Mouse (Mus musculus): ENCODE results near the gene Slc35e2. TPM values are rescaled to one million over a fixed set of nuclear protein-coding genes. Genes with fewer than 3 reads are reported as not detected.
"Not testable (repeated sequence)": the region's sequence is repeated elsewhere in the genome, so short reads cannot be mapped to it uniquely, and the experiment has no call there.

The Slc35e2 gene
- total and polyA plus RNA-seq, 2 experiments from 2014 or later = 13.2 to 77.2 TPM

GRCm38 (mm10) chr4:155568170-155568569 lies 33.0 kb upstream of the Slc35e2 start:
- Histone ChIP-seq H3K4me1 (ENCODE audit: insufficient read depth, low read length) (peaks cover 9% of the 10 kb centered on the region; the same call in 1 of the 2 replicates), H3K9ac (replicated peaks; ENCODE audit: low read length) (no peak overlapping the region), H3K9me3 (ENCODE audit: low read length) (no peaks in the 10 kb centered on the region), H3K27me3 (ENCODE audit: insufficient read depth, low read length) (no peaks in the 10 kb centered on the region), H3K27ac (no peak overlapping the region), H3K4me2 (ENCODE audit: low read depth, low read length) (no peak overlapping the region), H3K4me3 (ENCODE audit: low read length) (no peak overlapping the region), H3K36me3 (ENCODE audit: insufficient read depth, low read length) (no peaks in the 10 kb centered on the region)
- peak; percentile 64 for DNase-seq (ENCODE audit: low spot score)
- TF ChIP-seq CTCF (IDR thresholded peaks at IDR 0.05; ENCODE audit: low read depth) = peak; percentile 81
- WGBS = 34% methylated on average over 2 of the region's 2 CpGs
- no peak for ATAC-seq

DNA sequence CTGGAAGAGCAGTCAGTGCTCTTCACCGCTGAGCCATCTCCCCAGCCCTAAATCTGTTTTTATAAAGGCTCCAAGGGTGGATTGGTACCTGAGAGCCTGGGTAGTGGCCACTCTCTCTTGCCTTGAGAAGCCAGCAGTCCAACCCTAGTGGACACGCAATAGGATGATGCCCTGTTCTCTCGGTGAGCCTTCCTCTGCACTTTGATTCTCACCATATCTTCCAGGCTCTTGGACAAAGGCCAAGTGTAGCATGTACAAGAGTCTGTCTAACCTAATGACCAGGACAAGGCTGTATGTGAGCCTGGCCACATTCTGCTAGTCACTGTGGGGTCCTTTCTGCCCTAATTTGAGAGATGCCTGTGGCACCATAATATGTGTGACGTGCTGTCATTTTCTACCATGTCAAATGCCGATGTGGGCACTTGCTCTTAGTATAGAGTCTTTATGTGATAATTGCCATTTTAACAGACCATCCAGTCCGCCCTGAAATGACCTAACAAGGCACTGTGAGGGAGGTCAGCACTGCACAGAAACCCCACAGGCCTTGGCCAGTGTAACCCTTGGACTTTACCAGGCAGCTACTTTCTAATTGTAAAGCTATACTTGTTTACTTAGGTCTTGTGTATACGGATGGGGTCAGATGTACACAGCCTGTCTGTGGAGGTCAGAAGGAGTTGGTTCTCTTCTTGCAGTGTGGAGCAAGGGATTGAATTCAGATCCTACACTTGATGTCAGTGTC lies 32.4 kb upstream of the Slc35e2 start:
- no peak for DNase-seq (ENCODE audit: low spot score)
- H3K9ac ChIP-seq (replicated peaks; ENCODE audit: low read length) = no peak overlapping the region

GRCm38 (mm10) chr4:155569818-155570217 lies 31.4 kb upstream of the Slc35e2 start:
- Histone ChIP-seq H3K4me2 (ENCODE audit: low read depth, low read length) (no peak overlapping the region), H3K27ac (no peak overlapping the region), H3K36me3 (ENCODE audit: insufficient read depth, low read length) (no peaks in the 10 kb centered on the region), H3K9ac (replicated peaks; ENCODE audit: low read length) (no peak overlapping the region), H3K4me3 (ENCODE audit: low read length) (no peak overlapping the region), H3K27me3 (ENCODE audit: insufficient read depth, low read length) (no peaks in the 10 kb centered on the region), H3K9me3 (ENCODE audit: low read length) (no peaks in the 10 kb centered on the region), H3K4me1 (ENCODE audit: insufficient read depth, low read length) (peaks cover 6% of the 10 kb centered on the region; the same call in 1 of the 2 replicates)
- 93% methylated on average over 6 of the region's 6 CpGs for WGBS
- ATAC-seq (no peak), DNase-seq (ENCODE audit: low spot score) (no peak)
- no peak for TF ChIP-seq CTCF (IDR thresholded peaks at IDR 0.05; ENCODE audit: low read depth)

More for the DNA sequence above, 32.4 kb upstream of the Slc35e2 start:
- no peaks in the 10 kb centered on the region for H3K36me3 ChIP-seq (ENCODE audit: insufficient read depth, low read length)
- H3K27me3 ChIP-seq (ENCODE audit: insufficient read depth, low read length) = no peaks in the 10 kb centered on the region
- no peak for TF ChIP-seq CTCF (IDR thresholded peaks at IDR 0.05; ENCODE audit: low read depth)
- WGBS = 94% methylated on average over 7 of the region's 7 CpGs
- no peak overlapping the region for H3K4me2 ChIP-seq (ENCODE audit: low read depth, low read length)
- H3K9me3 ChIP-seq (ENCODE audit: low read length) = no peaks in the 10 kb centered on the region
- H3K4me1 ChIP-seq (ENCODE audit: insufficient read depth, low read length) = peaks cover 9% of the 10 kb centered on the region; the same call in 1 of the 2 replicates
- no peak for ATAC-seq
- H3K27ac ChIP-seq = no peak overlapping the region
- H3K4me3 ChIP-seq (ENCODE audit: low read length) = no peak overlapping the region

DNA sequence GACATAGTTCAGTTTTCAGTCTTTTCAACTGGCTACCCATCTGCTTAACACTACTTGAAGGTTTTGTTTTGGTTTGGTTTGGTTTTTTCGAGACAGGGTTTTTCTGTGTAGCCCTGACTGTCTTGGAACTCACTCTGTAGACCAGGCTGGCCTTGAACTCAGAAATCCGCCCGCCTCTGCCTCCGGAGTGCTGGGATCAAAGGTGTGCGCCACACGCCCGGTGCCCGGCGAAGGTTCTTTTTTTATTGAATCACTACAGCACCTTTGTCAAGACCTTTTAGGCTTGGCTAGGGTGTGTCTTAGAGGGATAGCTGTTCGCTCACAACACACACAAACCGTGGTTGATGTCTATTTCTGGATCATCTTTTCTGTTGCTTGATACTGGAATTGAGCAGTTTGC lies 30.9 kb upstream of the Slc35e2 start:
- H3K36me3 ChIP-seq (ENCODE audit: insufficient read depth, low read length); DNase-seq (ENCODE audit: low spot score); H3K27me3 ChIP-seq (ENCODE audit: insufficient read depth, low read length); H3K4me3 ChIP-seq (ENCODE audit: low read length); H3K9me3 ChIP-seq (ENCODE audit: low read length); H3K4me1 ChIP-seq (ENCODE audit: insufficient read depth, low read length); H3K9ac ChIP-seq (replicated peaks; ENCODE audit: low read length); H3K4me2 ChIP-seq (ENCODE audit: low read depth, low read length); H3K27ac ChIP-seq; ATAC-seq: not testable (repeated sequence)
- WGBS = 96% methylated on average over 11 of the region's 11 CpGs

GRCm38 (mm10) chr4:155571442-155571841 lies 29.8 kb upstream of the Slc35e2 start:
- Histone ChIP-seq H3K9me3 (ENCODE audit: low read length) (no peaks in the 10 kb centered on the region), H3K4me3 (ENCODE audit: low read length) (no peak overlapping the region), H3K27me3 (ENCODE audit: insufficient read depth, low read length) (no peaks in the 10 kb centered on the region), H3K4me2 (ENCODE audit: low read depth, low read length) (no peak overlapping the region), H3K27ac (no peak overlapping the region), H3K4me1 (ENCODE audit: insufficient read depth, low read length) (no peaks in the 10 kb centered on the region), H3K36me3 (ENCODE audit: insufficient read depth, low read length) (no peaks in the 10 kb centered on the region), H3K9ac (replicated peaks; ENCODE audit: low read length) (no peak overlapping the region)
- no peak for ATAC-seq
- no peak for TF ChIP-seq CTCF (IDR thresholded peaks at IDR 0.05; ENCODE audit: low read depth)
- WGBS = 89% methylated on average over 2 of the region's 2 CpGs
- no peak for DNase-seq (ENCODE audit: low spot score)

- no peak for TF ChIP-seq CTCF (IDR thresholded peaks at IDR 0.05; ENCODE audit: low read depth)
- H3K4me3 ChIP-seq (ENCODE audit: low read length) = no peak overlapping the region
- no peak for DNase-seq (ENCODE audit: low spot score)
- no peak overlapping the region for H3K9ac ChIP-seq (replicated peaks; ENCODE audit: low read length)
- no peak overlapping the region for H3K27ac ChIP-seq
- WGBS = 100% methylated on average over 2 of the region's 2 CpGs
- H3K4me2 ChIP-seq (ENCODE audit: low read depth, low read length) = no peak overlapping the region
- no peaks in the 10 kb centered on the region for H3K9me3 ChIP-seq (ENCODE audit: low read length)
- H3K4me1 ChIP-seq (ENCODE audit: insufficient read depth, low read length) = no peaks in the 10 kb centered on the region
- no peaks in the 10 kb centered on the region for H3K27me3 ChIP-seq (ENCODE audit: insufficient read depth, low read length)
- peaks cover 8% of the 10 kb centered on the region; the same call in 1 of the 2 replicates for H3K36me3 ChIP-seq (ENCODE audit: insufficient read depth, low read length)
- no peak for ATAC-seq
Observed at GRCm38 (mm10) chr4:155573155-155573554, 28.1 kb upstream of the Slc35e2 start.

DNA sequence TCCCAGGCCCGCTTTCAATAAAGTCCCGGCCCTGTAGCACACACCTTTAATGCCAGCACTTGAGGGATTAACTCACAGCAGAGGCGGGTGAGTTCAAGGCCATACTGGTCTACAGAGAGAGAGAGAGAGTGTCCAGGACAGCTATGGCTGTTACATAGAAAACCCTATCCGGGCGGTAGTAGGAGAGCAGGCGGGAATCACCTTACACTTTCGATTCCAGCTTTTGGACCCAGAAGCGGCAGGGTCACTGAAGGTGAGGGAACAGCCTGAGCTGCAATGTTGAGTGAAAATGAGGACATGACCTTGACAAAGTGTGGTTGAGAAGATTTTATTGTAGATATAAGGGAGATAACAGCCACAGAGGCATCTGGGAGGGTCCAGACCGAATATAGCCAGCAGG lies 27.3 kb upstream of the Slc35e2 start:
- DNase-seq (ENCODE audit: low spot score) (no peak), ATAC-seq (no peak)
- H3K9ac ChIP-seq (replicated peaks; ENCODE audit: low read length) = no peak overlapping the region
- H3K4me1 ChIP-seq (ENCODE audit: insufficient read depth, low read length) = no peaks in the 10 kb centered on the region
- H3K27ac ChIP-seq = no peak overlapping the region
- H3K4me3 ChIP-seq (ENCODE audit: low read length) = no peak overlapping the region
- H3K36me3 ChIP-seq (ENCODE audit: insufficient read depth, low read length) = peaks cover 9% of the 10 kb centered on the region; the same call in 1 of the 2 replicates
- H3K4me2 ChIP-seq (ENCODE audit: low read depth, low read length) = no peak overlapping the region
- 97% methylated on average over 9 of the region's 9 CpGs for WGBS
- no peak for TF ChIP-seq CTCF (IDR thresholded peaks at IDR 0.05; ENCODE audit: low read depth)
- H3K9me3 ChIP-seq (ENCODE audit: low read length) = no peaks in the 10 kb centered on the region
- H3K27me3 ChIP-seq (ENCODE audit: insufficient read depth, low read length) = no peaks in the 10 kb centered on the region

Measured in hindbrain, postnatal 0 days (tissue).